ENCODE assay signal across 8 mouse cellular contexts in the genomic region with DNA sequence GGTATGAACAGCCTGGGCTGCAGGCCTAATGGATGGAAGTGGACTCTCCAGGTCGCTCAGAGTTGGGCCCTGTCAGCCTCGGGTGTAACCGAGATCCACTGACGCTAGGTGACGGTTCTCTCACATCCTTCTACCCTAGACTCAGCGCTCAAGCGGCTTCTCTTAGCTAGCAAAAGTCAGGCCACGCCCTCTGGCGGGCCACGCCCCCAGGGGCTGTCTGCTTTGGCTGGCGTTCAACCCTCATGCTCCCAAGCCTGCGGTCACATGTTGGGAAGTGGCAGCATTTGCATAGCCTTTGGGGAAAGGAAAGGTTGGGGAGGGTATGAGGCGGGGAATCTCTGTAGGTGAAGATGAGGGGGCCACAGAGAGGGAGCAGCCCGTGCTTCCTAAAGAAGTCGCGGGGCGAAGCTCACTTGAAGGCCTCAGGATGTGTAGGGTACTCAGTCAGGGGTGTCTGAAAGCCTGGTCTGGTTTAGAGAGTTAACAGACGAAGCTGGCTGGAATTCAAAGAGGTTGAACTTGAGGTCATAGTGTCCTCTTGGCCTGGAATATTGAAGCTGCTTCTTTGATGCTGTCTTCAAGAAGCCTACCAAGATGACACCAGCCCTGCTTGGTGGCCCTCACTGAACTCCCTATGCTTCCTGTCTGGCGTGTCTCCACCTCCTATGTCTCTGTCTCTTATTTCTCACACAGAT. TPM values are rescaled to one million over a fixed set of nuclear protein-coding genes. Genes with fewer than 3 reads are reported as not detected.
DNase-seq lines count a peak whose midpoint lies in the region; ATAC-seq and TF ChIP-seq lines count a peak whose summit lies in the region.

No protein-coding gene starts in this region.

- ATAC-seq in intestine, embryonic 14.5 days (replicated peaks; ENCODE audit: low FRiP score, low TSS enrichment, low read depth), result peak; percentile 64
- ATAC-seq in liver, embryonic 13.5 days (ENCODE audit: low read depth), result 0 out of 2 replicates have a peak, but pooled peaks have one; percentile 31
- ATAC-seq in inflammation-experienced regulatory T-cells, adult 6 months, result no peak

- peak overlapping the region; percentile 26; the same call in 1 of the 2 replicates for H3K4me3 ChIP-seq in intestine, embryonic 14.5 days (ENCODE audit: low read depth, low read length)
- H3K4me3 ChIP-seq in liver, embryonic 13.5 days (replicated peaks), result peak overlapping the region; percentile 27; the same call in 1 of the 2 replicates
- H3K4me3 ChIP-seq in myocyte, result no peak overlapping the region

- 6% methylated on average over 19 of the region's 19 CpGs for WGBS in intestine, embryonic 14.5 days
- 8% methylated on average over 19 of the region's 19 CpGs for WGBS in liver, embryonic 13.5 days (ENCODE audit: insufficient replicate concordance)

- DNase-seq in NIH3T3 (ENCODE audit: low read depth), result peak; percentile 27
- DNase-seq in embryo, embryonic 10.5 days (ENCODE audit: low spot score), result peak; percentile 87
- DNase-seq in heart, adult 11 months, result peak; percentile 97
- DNase-seq in intestine, embryonic 14.5 days (ENCODE audit: low spot score), result peak; percentile 86
- DNase-seq in liver, embryonic 13.5 days, result peak; percentile 27
- peak; percentile 36 for DNase-seq in urinary bladder, postnatal 25 days (ENCODE audit: low spot score)

- TF ChIP-seq POLR2A in myocyte (IDR thresholded peaks at IDR 0.05; ENCODE audit: insufficient read length, low read depth), result no peak

- H3K27me3 ChIP-seq in intestine, embryonic 14.5 days (replicated peaks; ENCODE audit: control insufficient read depth, insufficient read depth, low read length), result peaks cover 56% of the 10 kb centered on the region
- H3K27me3 ChIP-seq in liver, embryonic 13.5 days, result peaks cover 70% of the 10 kb centered on the region
- peaks cover 33% of the 10 kb centered on the region for H3K27me3 ChIP-seq in myocyte (ENCODE audit: control insufficient read depth, insufficient read depth, insufficient read length)

- no peaks in the 10 kb centered on the region for H3K9me3 ChIP-seq in intestine, embryonic 14.5 days (ENCODE audit: control insufficient read depth, low read length)
- H3K9me3 ChIP-seq in liver, embryonic 13.5 days (replicated peaks), result no peaks in the 10 kb centered on the region

- H3K4me1 ChIP-seq in intestine, embryonic 14.5 days (replicated peaks; ENCODE audit: control insufficient read depth, insufficient read depth, low read length), result peaks cover 11% of the 10 kb centered on the region
- H3K4me1 ChIP-seq in liver, embryonic 13.5 days (replicated peaks), result peaks cover 15% of the 10 kb centered on the region

- H3K27ac ChIP-seq in intestine, embryonic 14.5 days (ENCODE audit: low read depth), result no peak overlapping the region
- H3K27ac ChIP-seq in liver, embryonic 13.5 days, result no peak overlapping the region

- no peak overlapping the region for H3K9ac ChIP-seq in intestine, embryonic 14.5 days (ENCODE audit: low read length)
- no peak overlapping the region for H3K9ac ChIP-seq in liver, embryonic 13.5 days

- no peaks in the 10 kb centered on the region for H3K79me2 ChIP-seq in myocyte (ENCODE audit: control insufficient read depth, insufficient read depth)

- peak overlapping the region; percentile 45 for H3K4me2 ChIP-seq in intestine, embryonic 14.5 days (ENCODE audit: low read length)
- H3K4me2 ChIP-seq in liver, embryonic 13.5 days, result peak overlapping the region; percentile 39
- H3K4me2 ChIP-seq in myocyte (ENCODE audit: low read depth), result peak overlapping the region; percentile 24

- no peaks in the 10 kb centered on the region for H3K36me3 ChIP-seq in intestine, embryonic 14.5 days (ENCODE audit: control insufficient read depth, insufficient read depth, low read length)
- H3K36me3 ChIP-seq in liver, embryonic 13.5 days, result no peaks in the 10 kb centered on the region
- H3K36me3 ChIP-seq in myocyte (ENCODE audit: control insufficient read depth, insufficient read depth), result no peaks in the 10 kb centered on the region

- H3ac ChIP-seq in myocyte (ENCODE audit: control insufficient read depth, insufficient read length), result no peak overlapping the region

TF ChIP-seq in myocyte, 11 proteins besides CTCF, POLR2A, EP300 and RAD21:
- no peak for TF ChIP-seq MAX (IDR thresholded peaks at IDR 0.05; ENCODE audit: low read depth)
- no peak for TF ChIP-seq USF1 (IDR thresholded peaks at IDR 0.05; ENCODE audit: low read depth)
- TF ChIP-seq E2F4 (IDR thresholded peaks at IDR 0.05; ENCODE audit: insufficient read depth), result no peak
- TF ChIP-seq MYOG (IDR thresholded peaks at IDR 0.05; ENCODE audit: control insufficient read depth in 1 of 3, insufficient read depth in 1 of 3, insufficient read length in 2 of 3, low read depth in 2 of 3), result no peak
- no peak for TF ChIP-seq MYOD1 (IDR thresholded peaks at IDR 0.05; ENCODE audit: control insufficient read depth in 1 of 3, insufficient read length in 2 of 3, low read depth in 2 of 3)
- no peak for TF ChIP-seq CEBPB (IDR thresholded peaks at IDR 0.05; ENCODE audit: insufficient read depth, poor library complexity, severe bottlenecking)
- no peak for TF ChIP-seq POLR2AphosphoS2 (IDR thresholded peaks at IDR 0.05; ENCODE audit: insufficient read length, low read depth)
- no peak for TF ChIP-seq TCF3 (IDR thresholded peaks at IDR 0.05; ENCODE audit: insufficient read length, low read depth)
- TF ChIP-seq REST (IDR thresholded peaks at IDR 0.05; ENCODE audit: insufficient read depth, insufficient read length), result no peak
- no peak for TF ChIP-seq TCF12 (IDR thresholded peaks at IDR 0.05; ENCODE audit: insufficient read depth, poor library complexity, severe bottlenecking)
- TF ChIP-seq SRF (IDR thresholded peaks at IDR 0.05; ENCODE audit: control insufficient read depth, insufficient read length, low read depth), result no peak
TF ChIP-seq in myocyte: peak in this region for 0.

RNA-seq across cellular contexts. Expression of a gene that starts 37.3 kb away (rescaled TPM):
- polyA plus RNA-seq in intestine, embryonic 14.5 days (2014; fragmentation: Nextera tagmentation; extraction: Ambion mirVana), result 7.6 and 7.8 TPM in 2 replicates
- polyA plus RNA-seq in liver, embryonic 13.5 days (2015; fragmentation: Nextera tagmentation; extraction: Ambion mirVana), result 0.27 and 0.33 TPM in 2 replicates
- polyA plus RNA-seq in myocyte (2012; fragmentation: generic; extraction: Trizol), result 0.28 TPM
- polyA plus RNA-seq in inflammation-experienced regulatory T-cells, adult 6 months (2017; shearing (Covaris generic)), result 1 to 10 TPM in 1 of 3 experiments, not detected in 2; 3.5 TPM

RNA-seq across cellular contexts. Expression of a gene that starts 40.3 kb away (rescaled TPM):
- 21.9 and 28.6 TPM in 2 replicates for polyA plus RNA-seq in intestine, embryonic 14.5 days (2014; fragmentation: Nextera tagmentation; extraction: Ambion mirVana)
- polyA plus RNA-seq in liver, embryonic 13.5 days (2015; fragmentation: Nextera tagmentation; extraction: Ambion mirVana), result 14.3 and 15.5 TPM in 2 replicates
- polyA plus RNA-seq in myocyte (2012; fragmentation: generic; extraction: Trizol), result 5.9 TPM
- polyA plus RNA-seq in inflammation-experienced regulatory T-cells, adult 6 months (2017; shearing (Covaris generic)), result 10 to 100 TPM; 29.3 to 66.5 (median 38.0) TPM

RNA-seq across cellular contexts. Expression of a gene that starts 56.6 kb away (rescaled TPM):
- polyA plus RNA-seq in intestine, embryonic 14.5 days (2014; fragmentation: Nextera tagmentation; extraction: Ambion mirVana), result 1.1 TPM in 2 replicates
- polyA plus RNA-seq in liver, embryonic 13.5 days (2015; fragmentation: Nextera tagmentation; extraction: Ambion mirVana), result 0.03 TPM in 1 of 2 replicates, not detected in the other
- not detected for polyA plus RNA-seq in myocyte (2012; fragmentation: generic; extraction: Trizol)
- polyA plus RNA-seq in inflammation-experienced regulatory T-cells, adult 6 months (2017; shearing (Covaris generic)), result under 1 TPM in 1 of 3 experiments, not detected in 2; 0.10 TPM

RNA-seq across cellular contexts. Expression of a gene that starts 59.6 kb away (rescaled TPM):
- 0.07 and 0.08 TPM in 2 replicates for polyA plus RNA-seq in intestine, embryonic 14.5 days (2014; fragmentation: Nextera tagmentation; extraction: Ambion mirVana)
- polyA plus RNA-seq in liver, embryonic 13.5 days (2015; fragmentation: Nextera tagmentation; extraction: Ambion mirVana), result 0.35 and 0.39 TPM in 2 replicates
- not detected for polyA plus RNA-seq in myocyte (2012; fragmentation: generic; extraction: Trizol)
- polyA plus RNA-seq in inflammation-experienced regulatory T-cells, adult 6 months (2017; shearing (Covaris generic)), result under 1 TPM in 2 of 3 experiments, not detected in 1; 0.14 to 0.34 TPM

Comparison
In these comparisons a context has a peak if more than half of its experiments do, and no peak if none do; other contexts are left out.
1. DNase-seq: peak in every context shown above with its lines; median percentile 97 in heart, adult 11 months; 87 in embryo, embryonic 10.5 days; 86 in intestine, embryonic 14.5 days; 36 in urinary bladder, postnatal 25 days; 27 in NIH3T3; 27 in liver, embryonic 13.5 days.